Mouse (Mus musculus) G1E (cell line): Measurements from ENCODE around the gene 1700080E11Rik.

Experiments
- GATA1 ChIP-seq: IDR thresholded peaks from 2 replicates; pipeline ENCODE4 v1.6.1; 2012; ENCODE audit warnings: borderline replicate concordance, low read length, inconsistent platforms, mixed read lengths
- TAL1 ChIP-seq: conservative IDR thresholded peaks from 2 replicates; pipeline ENCODE4 v1.6.1; 2012; ENCODE audit warnings: low read depth, low read length, inconsistent platforms, mixed read lengths

DNA sequence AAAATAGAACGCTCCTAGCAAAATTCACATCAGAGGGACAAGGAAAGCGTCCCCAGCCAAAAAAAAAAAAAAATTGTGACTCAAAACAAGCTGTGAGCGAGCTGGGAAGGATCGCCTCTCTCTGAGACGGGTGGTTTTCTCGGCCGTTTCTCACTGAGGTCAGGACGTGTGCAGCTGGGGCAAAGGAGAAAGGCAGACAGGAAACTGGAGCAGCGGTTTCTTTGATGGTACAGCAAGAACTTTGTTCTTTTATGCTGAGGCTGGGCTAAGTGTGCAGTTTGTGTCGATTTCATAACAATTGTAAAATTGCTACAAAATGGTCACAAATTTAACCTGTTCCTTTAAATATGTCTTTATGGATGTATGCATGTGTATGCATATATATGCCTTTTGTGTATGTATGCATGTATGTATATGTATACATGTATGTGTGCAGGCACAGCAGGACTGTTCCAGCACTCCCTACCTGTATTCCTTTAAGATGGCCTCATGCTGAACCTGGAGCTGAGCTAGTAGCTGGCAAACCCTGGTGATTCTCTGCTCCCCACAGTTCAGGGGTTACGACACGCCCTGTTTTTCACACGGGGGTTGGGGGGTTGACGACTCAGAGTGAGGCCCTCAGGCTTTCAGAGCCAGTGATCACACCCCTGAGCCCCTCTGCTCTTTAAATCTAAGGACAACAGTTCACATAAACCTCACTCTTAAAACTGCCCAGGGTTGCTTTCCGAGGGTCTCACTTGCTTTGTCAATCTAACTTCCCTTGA lies 43.9 kb downstream of the 1700080E11Rik start:
- TF ChIP-seq TAL1 = no peak
- no peak for TF ChIP-seq GATA1
